Mouse (Mus musculus) ES-E14 (cell line): ENCODE measurements at regions not wholly inside any gene's neighbourhood (a gene's known extent, or its start where the extent isn't known, plus 50 kb on each side); places are given as distances from the start of the nearest gene placed in this dataset.

Source experiments
- CHD2 ChIP-seq: IDR thresholded peaks from 2 replicates; pipeline ENCODE4 v1.6.1; 2014; ENCODE audit warnings: mild to moderate bottlenecking, low read depth, low read length, inconsistent platforms
- MAFK ChIP-seq: IDR thresholded peaks from 2 replicates; pipeline ENCODE4 v1.6.1; 2014; ENCODE audit warnings: mild to moderate bottlenecking, low read depth, low read length, inconsistent platforms; ENCODE audit not compliant: insufficient read depth

- TF ChIP-seq MAFK (no peak), CHD2 (no peak)
These were observed 1242.5 kb upstream of the Flrt2 start for GRCm38 (mm10) chr12:94449517-94449916.
